Mouse (Mus musculus) left cerebral cortex, postnatal 14 days (tissue): ENCODE data around the gene Rtf2. TPM values are rescaled to one million over a fixed set of nuclear protein-coding genes. Genes with fewer than 3 reads are reported as not detected.

Experiments
- total RNA-seq, 2 experiments: library from RNA; stranded (reverse); gene quantifications; 2 replicates each; pipeline ENCODE4 v1.2.3; 2021

Gene Rtf2
- total RNA-seq, 2 experiments from 2014 or later: 67.1 to 69.8 TPM

Other genes with a start within 250 kb of the Rtf2 start
- under 1 TPM; 0.13 to 0.44 TPM for gene Mc3r, start 192.1 kb upstream of the Rtf2 start, total RNA-seq
- gene Fam210b, start 95.0 kb upstream of the Rtf2 start, total RNA-seq: 10 to 100 TPM; 13.9 to 15.8 TPM
- 1 to 10 TPM; 1.8 to 2.1 TPM for gene Aurka, start 70.0 kb upstream of the Rtf2 start, total RNA-seq
- gene Cstf1, start 69.9 kb upstream of the Rtf2 start, total RNA-seq: 10 to 100 TPM; 22.5 to 25.4 TPM
- under 1 TPM; 0.53 to 0.85 TPM for gene Cass4, start 46.8 kb upstream of the Rtf2 start, total RNA-seq
- not detected for gene Gcnt7, start 18.0 kb downstream of the Rtf2 start, total RNA-seq
- gene Fam209, start 32.0 kb downstream of the Rtf2 start, total RNA-seq: not detected
- under 1 TPM; 0.13 to 0.42 TPM for gene Tfap2c, start 109.0 kb downstream of the Rtf2 start, total RNA-seq